Mouse (Mus musculus): ENCODE results near the gene Pemt.

DNA sequence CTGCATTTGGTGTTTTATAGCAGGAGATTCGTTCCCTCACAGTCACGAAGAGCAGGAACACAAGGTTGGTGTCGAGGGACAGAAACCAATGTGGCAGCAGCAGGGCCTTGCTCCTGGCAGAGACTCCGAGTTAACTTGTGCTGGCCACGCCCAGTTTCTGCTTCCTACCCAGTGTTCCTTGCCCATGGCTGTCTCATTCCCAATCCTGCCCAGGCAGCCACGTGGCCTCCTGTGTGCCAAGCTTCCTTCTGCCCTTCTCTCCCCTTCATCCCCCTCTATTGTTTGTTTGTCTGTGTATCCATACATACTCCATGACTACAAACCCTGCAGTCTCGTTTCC, 45.1 kb upstream of the Pemt start:
- TF ChIP-seq CTCF (IDR thresholded peaks at IDR 0.05; ENCODE audit: extremely low read depth, insufficient read depth, insufficient read length, insufficient replicate concordance) (no peak), POLR2A (IDR thresholded peaks at IDR 0.05; ENCODE audit: low read depth, low read length) (no peak)
